Mouse (Mus musculus) embryonic fibroblast, embryonic 13.5 days (primary cell): ENCODE measurements at regions not wholly inside any gene's neighbourhood (a gene's known extent, or its start where the extent isn't known, plus 50 kb on each side); places are given as distances from the start of the nearest gene placed in this dataset.

Experiments used
- CTCF ChIP-seq: IDR thresholded peaks from 2 replicates; pipeline ENCODE4 v1.5.1; 2011; ENCODE audit warnings: mild to moderate bottlenecking, control low read depth, low read length, moderate library complexity, borderline replicate concordance; ENCODE audit not compliant: insufficient read depth
- POLR2A ChIP-seq: IDR thresholded peaks from 2 replicates; pipeline ENCODE4 v1.6.1; 2011; ENCODE audit warnings: low read depth, mild to moderate bottlenecking, control low read depth, low read length, moderate library complexity

DNA sequence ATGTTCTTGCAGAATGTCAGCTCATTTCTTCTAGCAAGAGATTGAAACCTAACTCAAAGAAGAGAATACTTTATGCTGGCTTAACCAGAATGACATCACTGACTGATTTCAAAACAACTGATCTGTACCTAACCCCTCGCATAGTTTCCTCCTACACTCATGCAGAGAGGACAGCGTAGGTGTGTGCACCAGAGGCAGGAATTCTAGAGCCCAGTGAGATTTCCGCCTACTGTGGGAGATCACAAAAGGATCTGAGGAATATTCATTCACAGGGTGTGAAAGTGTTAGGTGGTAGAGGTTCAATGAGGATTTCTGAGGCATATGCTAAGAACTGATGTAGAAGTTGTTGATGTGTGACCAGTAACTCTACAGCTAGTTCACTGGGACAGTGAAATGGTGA, 132.5 kb upstream of the Irx5 start:
- TF ChIP-seq CTCF (no peak), POLR2A (no peak)
